Mouse (Mus musculus): ENCODE measurements at regions not wholly inside any gene's neighbourhood (a gene's known extent, or its start where the extent isn't known, plus 50 kb on each side); places are given as distances from the start of the nearest gene placed in this dataset.

GRCm38 (mm10) chr2:123349625-123350346 is 584.7 kb downstream of the Sqor start:
- DNase-seq (ENCODE audit: low spot score): peak; percentile 37
- WGBS: 70% methylated on average over 10 of the region's 10 CpGs
- H3K27me3 ChIP-seq (ENCODE audit: control insufficient read depth, insufficient read depth, low read length): no peaks in the 10 kb centered on the region
- no peak overlapping the region for H3K4me2 ChIP-seq (replicated peaks; ENCODE audit: low read depth, low read length)
- no peaks in the 10 kb centered on the region for H3K4me1 ChIP-seq (replicated peaks; ENCODE audit: control insufficient read depth, insufficient read depth, low read length)
- no peak overlapping the region for H3K4me3 ChIP-seq (ENCODE audit: low read depth, low read length)
- H3K9me3 ChIP-seq (ENCODE audit: control insufficient read depth, low read length): no peaks in the 10 kb centered on the region
- no peaks in the 10 kb centered on the region for H3K36me3 ChIP-seq (ENCODE audit: control insufficient read depth, insufficient read depth, low read length)
- H3K27ac ChIP-seq (ENCODE audit: low read depth, low read length): peak overlapping the region; percentile 34; the same call in 1 of the 2 replicates
- H3K9ac ChIP-seq (ENCODE audit: low read depth, low read length): no peak overlapping the region
- peak; percentile 91 for ATAC-seq (ENCODE audit: low FRiP score)

GRCm38 (mm10) chr2:123364204-123364603 is 599.2 kb downstream of the Sqor start:
- Histone ChIP-seq H3K27ac (ENCODE audit: low read depth, low read length) (no peak overlapping the region), H3K27me3 (ENCODE audit: control insufficient read depth, insufficient read depth, low read length) (no peaks in the 10 kb centered on the region), H3K9me3 (ENCODE audit: control insufficient read depth, low read length) (no peaks in the 10 kb centered on the region), H3K4me2 (replicated peaks; ENCODE audit: low read depth, low read length) (no peak overlapping the region), H3K4me3 (ENCODE audit: low read depth, low read length) (no peak overlapping the region), H3K4me1 (replicated peaks; ENCODE audit: control insufficient read depth, insufficient read depth, low read length) (no peaks in the 10 kb centered on the region), H3K9ac (ENCODE audit: low read depth, low read length) (no peak overlapping the region), H3K36me3 (ENCODE audit: control insufficient read depth, insufficient read depth, low read length) (no peaks in the 10 kb centered on the region)
- DNase-seq (ENCODE audit: low spot score) (no peak), ATAC-seq (ENCODE audit: low FRiP score) (peak; percentile 47; the same call in 1 of the 2 replicates)

GRCm38 (mm10) chr2:123366571-123366970 is 601.5 kb downstream of the Sqor start:
- Histone ChIP-seq H3K4me2 (replicated peaks; ENCODE audit: low read depth, low read length) (no peak overlapping the region), H3K9me3 (ENCODE audit: control insufficient read depth, low read length) (no peaks in the 10 kb centered on the region), H3K27ac (ENCODE audit: low read depth, low read length) (no peak overlapping the region), H3K9ac (ENCODE audit: low read depth, low read length) (no peak overlapping the region), H3K4me3 (ENCODE audit: low read depth, low read length) (no peak overlapping the region), H3K27me3 (ENCODE audit: control insufficient read depth, insufficient read depth, low read length) (no peaks in the 10 kb centered on the region), H3K36me3 (ENCODE audit: control insufficient read depth, insufficient read depth, low read length) (no peaks in the 10 kb centered on the region), H3K4me1 (replicated peaks; ENCODE audit: control insufficient read depth, insufficient read depth, low read length) (no peaks in the 10 kb centered on the region)
- 98% methylated on average over 2 of the region's 2 CpGs for WGBS
- ATAC-seq (ENCODE audit: low FRiP score) (no peak), DNase-seq (ENCODE audit: low spot score) (no peak)

GRCm38 (mm10) chr2:123385622-123386418 is 620.8 kb downstream of the Sqor start:
- Histone ChIP-seq H3K9ac (ENCODE audit: low read depth, low read length) (no peak overlapping the region), H3K27me3 (ENCODE audit: control insufficient read depth, insufficient read depth, low read length) (no peaks in the 10 kb centered on the region), H3K9me3 (ENCODE audit: control insufficient read depth, low read length) (no peaks in the 10 kb centered on the region), H3K27ac (ENCODE audit: low read depth, low read length) (no peak overlapping the region), H3K4me2 (replicated peaks; ENCODE audit: low read depth, low read length) (no peak overlapping the region), H3K36me3 (ENCODE audit: control insufficient read depth, insufficient read depth, low read length) (no peaks in the 10 kb centered on the region), H3K4me3 (ENCODE audit: low read depth, low read length) (no peak overlapping the region), H3K4me1 (replicated peaks; ENCODE audit: control insufficient read depth, insufficient read depth, low read length) (no peaks in the 10 kb centered on the region)
- DNase-seq (ENCODE audit: low spot score): peak; percentile 7
- ATAC-seq (ENCODE audit: low FRiP score): no peak
- WGBS: 59% methylated on average over 6 of the region's 6 CpGs

- no peak overlapping the region for H3K9ac ChIP-seq (ENCODE audit: low read depth, low read length)
- H3K27ac ChIP-seq (ENCODE audit: low read depth, low read length): no peak overlapping the region
- no peaks in the 10 kb centered on the region for H3K4me1 ChIP-seq (replicated peaks; ENCODE audit: control insufficient read depth, insufficient read depth, low read length)
- no peaks in the 10 kb centered on the region for H3K27me3 ChIP-seq (ENCODE audit: control insufficient read depth, insufficient read depth, low read length)
- no peak overlapping the region for H3K4me2 ChIP-seq (replicated peaks; ENCODE audit: low read depth, low read length)
- no peak for DNase-seq (ENCODE audit: low spot score)
- no peak for ATAC-seq (ENCODE audit: low FRiP score)
- H3K36me3 ChIP-seq (ENCODE audit: control insufficient read depth, insufficient read depth, low read length): no peaks in the 10 kb centered on the region
- no peak overlapping the region for H3K4me3 ChIP-seq (ENCODE audit: low read depth, low read length)
- H3K9me3 ChIP-seq (ENCODE audit: control insufficient read depth, low read length): no peaks in the 10 kb centered on the region
- 74% methylated on average over 7 of the region's 7 CpGs for WGBS
Measured at GRCm38 (mm10) chr2:123386773-123387604, 622.0 kb downstream of the Sqor start.

- Histone ChIP-seq H3K9me3 (ENCODE audit: control insufficient read depth, low read length) (no peaks in the 10 kb centered on the region), H3K4me3 (ENCODE audit: low read depth, low read length) (no peak overlapping the region), H3K27me3 (ENCODE audit: control insufficient read depth, insufficient read depth, low read length) (no peaks in the 10 kb centered on the region), H3K36me3 (ENCODE audit: control insufficient read depth, insufficient read depth, low read length) (no peaks in the 10 kb centered on the region), H3K27ac (ENCODE audit: low read depth, low read length) (no peak overlapping the region), H3K9ac (ENCODE audit: low read depth, low read length) (no peak overlapping the region), H3K4me1 (replicated peaks; ENCODE audit: control insufficient read depth, insufficient read depth, low read length) (no peaks in the 10 kb centered on the region), H3K4me2 (replicated peaks; ENCODE audit: low read depth, low read length) (no peak overlapping the region)
- DNase-seq (ENCODE audit: low spot score) (no peak), ATAC-seq (ENCODE audit: low FRiP score) (no peak)
- 81% methylated on average over 1 of the region's 1 CpGs for WGBS
Measured at GRCm38 (mm10) chr2:123390981-123391380, 625.9 kb downstream of the Sqor start.

GRCm38 (mm10) chr2:123394296-123394695 is 629.3 kb downstream of the Sqor start:
- no peak overlapping the region for H3K9ac ChIP-seq (ENCODE audit: low read depth, low read length)
- H3K9me3 ChIP-seq (ENCODE audit: control insufficient read depth, low read length): no peaks in the 10 kb centered on the region
- H3K4me1 ChIP-seq (replicated peaks; ENCODE audit: control insufficient read depth, insufficient read depth, low read length): no peaks in the 10 kb centered on the region
- 92% methylated on average over 3 of the region's 3 CpGs for WGBS
- DNase-seq (ENCODE audit: low spot score) (no peak), ATAC-seq (ENCODE audit: low FRiP score) (no peak)
- H3K4me3 ChIP-seq (ENCODE audit: low read depth, low read length): no peak overlapping the region
- no peak overlapping the region for H3K4me2 ChIP-seq (replicated peaks; ENCODE audit: low read depth, low read length)
- no peaks in the 10 kb centered on the region for H3K36me3 ChIP-seq (ENCODE audit: control insufficient read depth, insufficient read depth, low read length)
- no peaks in the 10 kb centered on the region for H3K27me3 ChIP-seq (ENCODE audit: control insufficient read depth, insufficient read depth, low read length)
- H3K27ac ChIP-seq (ENCODE audit: low read depth, low read length): no peak overlapping the region

- Histone ChIP-seq H3K4me1 (replicated peaks; ENCODE audit: control insufficient read depth, insufficient read depth, low read length) (no peaks in the 10 kb centered on the region), H3K4me2 (replicated peaks; ENCODE audit: low read depth, low read length) (no peak overlapping the region), H3K27ac (ENCODE audit: low read depth, low read length) (no peak overlapping the region), H3K36me3 (ENCODE audit: control insufficient read depth, insufficient read depth, low read length) (no peaks in the 10 kb centered on the region), H3K9me3 (ENCODE audit: control insufficient read depth, low read length) (no peaks in the 10 kb centered on the region), H3K27me3 (ENCODE audit: control insufficient read depth, insufficient read depth, low read length) (no peaks in the 10 kb centered on the region), H3K9ac (ENCODE audit: low read depth, low read length) (no peak overlapping the region), H3K4me3 (ENCODE audit: low read depth, low read length) (no peak overlapping the region)
- WGBS: 87% methylated on average over 1 of the region's 1 CpGs
- no peak for DNase-seq (ENCODE audit: low spot score)
- ATAC-seq (ENCODE audit: low FRiP score): no peak
Measured at GRCm38 (mm10) chr2:123397551-123397950, 632.5 kb downstream of the Sqor start.
